ENCODE assay signal across 12 mouse cellular contexts in the genomic region with DNA sequence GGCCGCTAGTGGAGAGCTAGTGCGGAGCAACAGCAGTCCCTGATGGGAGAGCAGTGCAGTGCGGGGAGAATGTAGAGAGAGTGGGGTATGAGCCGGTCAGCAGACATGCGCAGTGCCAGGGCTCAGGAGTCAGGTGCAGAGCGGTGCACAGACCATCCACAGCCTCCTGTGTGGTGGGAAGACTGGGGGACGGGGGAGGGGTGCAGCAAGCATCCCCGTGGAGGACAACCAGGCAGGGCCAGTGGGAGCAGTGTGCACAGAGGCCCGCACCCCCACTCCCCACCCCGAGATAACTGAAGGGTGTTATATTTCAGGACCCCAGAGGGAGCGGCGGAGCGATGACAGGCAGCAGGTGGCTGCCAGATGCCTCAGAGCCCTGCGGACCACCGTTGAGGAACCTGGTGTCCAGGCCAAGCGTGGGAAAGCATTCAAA. TPM values are rescaled to one million over a fixed set of nuclear protein-coding genes. Genes with fewer than 3 reads are reported as not detected.
DNase-seq lines count a peak whose midpoint lies in the region; ATAC-seq and TF ChIP-seq lines count a peak whose summit lies in the region.
"Had no signal": no experiment of that assay in that cellular context is flagged by ENCODE, and none has a peak within 500 bp of the region (broad histone marks: within the 10 kb centered on the region; RNA-seq: fewer than 3 reads in every experiment).

No protein-coding gene starts in this region.

- DNase-seq in heart, embryonic 10.5 days (ENCODE audit: low spot score), result no peak
- no peak for DNase-seq in heart, postnatal 36 days
- no peak for DNase-seq in lung, embryonic 14.5 days
- no peak for DNase-seq in lung, postnatal 4 days
- no peak for DNase-seq in ovary, postnatal 36 days (ENCODE audit: low spot score)
- no peak for DNase-seq in layer of hippocampus, postnatal 25 days (ENCODE audit: extremely low spot score in 1 of 2, low spot score in 1 of 2)
- DNase-seq: cerebellum, adult 11 months; forebrain, postnatal 0 days; layer of hippocampus, adult 9-11 months had no signal

- H3K36me3 ChIP-seq in heart, embryonic 10.5 days, result no peaks in the 10 kb centered on the region
- H3K36me3 ChIP-seq in lung, embryonic 14.5 days (ENCODE audit: insufficient read depth), result no peaks in the 10 kb centered on the region
- H3K36me3 ChIP-seq in hindbrain, embryonic 13.5 days, result no peaks in the 10 kb centered on the region
- H3K36me3 ChIP-seq in neural tube, embryonic 15.5 days, result no peaks in the 10 kb centered on the region

- peak overlapping the region; percentile 75 for H3K27ac ChIP-seq in heart, embryonic 10.5 days
- no peak overlapping the region for H3K27ac ChIP-seq in lung, embryonic 14.5 days (ENCODE audit: low read depth)
- H3K27ac ChIP-seq in hindbrain, embryonic 13.5 days, result no peak overlapping the region
- H3K27ac ChIP-seq in neural tube, embryonic 15.5 days (replicated peaks), result no peak overlapping the region
- H3K27ac ChIP-seq: macrophage had no signal

- no peaks in the 10 kb centered on the region for H3K9me3 ChIP-seq in heart, embryonic 10.5 days
- H3K9me3 ChIP-seq in lung, embryonic 14.5 days (ENCODE audit: low read depth, low read length), result no peaks in the 10 kb centered on the region
- H3K9me3 ChIP-seq in hindbrain, embryonic 13.5 days, result no peaks in the 10 kb centered on the region
- no peaks in the 10 kb centered on the region for H3K9me3 ChIP-seq in neural tube, embryonic 15.5 days (replicated peaks)

- H3K4me2 ChIP-seq in lung, embryonic 14.5 days, result peak overlapping the region; percentile 25; the same call in 1 of the 2 replicates
- H3K4me2 ChIP-seq in hindbrain, embryonic 13.5 days, result 0 out of 2 replicates have a peak overlapping the region, but pooled peaks have one; percentile 8
- H3K4me2 ChIP-seq in neural tube, embryonic 15.5 days, result peak overlapping the region; percentile 25; the same call in 1 of the 2 replicates

- 16% methylated on average over 16 of the region's 16 CpGs for WGBS in heart, embryonic 10.5 days
- 8% methylated on average over 16 of the region's 16 CpGs for WGBS in lung, embryonic 14.5 days
- WGBS in hindbrain, embryonic 13.5 days, result 40% methylated on average over 16 of the region's 16 CpGs
- 40% methylated on average over 16 of the region's 16 CpGs for WGBS in neural tube, embryonic 15.5 days

- no peak overlapping the region for H3K9ac ChIP-seq in lung, embryonic 14.5 days
- no peak overlapping the region; the same call in 1 of the 2 replicates for H3K9ac ChIP-seq in hindbrain, embryonic 13.5 days
- H3K9ac ChIP-seq in neural tube, embryonic 15.5 days (replicated peaks), result no peak overlapping the region
- H3K9ac ChIP-seq: forebrain, postnatal 0 days had no signal

- intact Hi-C loops in heart, postnatal 36 days (cut with DNase I), result loop anchor here (5.0 kb wide), 2 partner anchors 112 to 258 kb away; a partner anchor contains a TSS

- peaks cover 31% of the 10 kb centered on the region for H3K4me1 ChIP-seq in heart, embryonic 10.5 days
- H3K4me1 ChIP-seq in lung, embryonic 14.5 days (ENCODE audit: insufficient read depth), result no peaks in the 10 kb centered on the region
- H3K4me1 ChIP-seq in hindbrain, embryonic 13.5 days (replicated peaks), result peaks cover 5% of the 10 kb centered on the region; the same call in 1 of the 2 replicates
- peaks cover 5% of the 10 kb centered on the region for H3K4me1 ChIP-seq in neural tube, embryonic 15.5 days

- ATAC-seq in lung, embryonic 14.5 days (ENCODE audit: insufficient read depth), result no peak
- no peak for ATAC-seq in hindbrain, embryonic 13.5 days (ENCODE audit: low FRiP score)
- ATAC-seq in neural tube, embryonic 15.5 days (ENCODE audit: low FRiP score), result no peak
- ATAC-seq: forebrain, postnatal 0 days had no signal

- H3K27me3 ChIP-seq in heart, embryonic 10.5 days (ENCODE audit: insufficient read depth, poor library complexity, severe bottlenecking), result peaks cover 49% of the 10 kb centered on the region
- no peaks in the 10 kb centered on the region for H3K27me3 ChIP-seq in lung, embryonic 14.5 days (ENCODE audit: insufficient read depth, low read length)
- H3K27me3 ChIP-seq in hindbrain, embryonic 13.5 days, result peaks cover 33% of the 10 kb centered on the region
- peaks cover 18% of the 10 kb centered on the region for H3K27me3 ChIP-seq in neural tube, embryonic 15.5 days (replicated peaks)

- peak overlapping the region; percentile 37 for H3K4me3 ChIP-seq in heart, embryonic 10.5 days
- no peak overlapping the region for H3K4me3 ChIP-seq in lung, embryonic 14.5 days (ENCODE audit: low read depth, low read length)
- no peak overlapping the region for H3K4me3 ChIP-seq in hindbrain, embryonic 13.5 days
- H3K4me3 ChIP-seq in neural tube, embryonic 15.5 days (replicated peaks), result no peak overlapping the region

- TF ChIP-seq CTCF in lung, embryonic 14.5 days (IDR thresholded peaks at IDR 0.05; ENCODE audit: low read depth), result peak; percentile 39

RNA-seq across cellular contexts. Expression of a gene that starts 31.9 kb away (rescaled TPM):
- 45.3 and 58.3 TPM in 2 replicates for polyA plus RNA-seq in heart, embryonic 10.5 days (2016; fragmentation: Nextera tagmentation; extraction: Ambion mirVana)
- total RNA-seq in heart, postnatal 36 days (2021), result 10 to 100 TPM; 19.5 to 22.3 TPM
- 59.3 and 61.3 TPM in 2 replicates for polyA plus RNA-seq in lung, embryonic 14.5 days (2014; fragmentation: Nextera tagmentation; extraction: Ambion mirVana)
- 96.3 and 98.0 TPM in 2 replicates for polyA plus RNA-seq in hindbrain, embryonic 13.5 days (2015; fragmentation: Nextera tagmentation; extraction: Ambion mirVana)
- 69.6 and 71.7 TPM in 2 replicates for polyA plus RNA-seq in neural tube, embryonic 15.5 days (2015; fragmentation: Nextera tagmentation; extraction: Ambion mirVana)
- 10 to 100 TPM; 62.5 to 63.8 TPM for total RNA-seq in layer of hippocampus, postnatal 25 days (2021)
